Mouse (Mus musculus) forebrain, embryonic 12.5 days (tissue): ENCODE results near the gene Twf2. TPM values are rescaled to one million over a fixed set of nuclear protein-coding genes. Genes with fewer than 3 reads are reported as not detected.
A peak's percentile ranks its signal among the peaks of the same experiment; 100 is the strongest.

Experiments used
- ATAC-seq: fragments of 200-750 bp; cut with Nextera tagmentation; 2 replicates; pipeline ENCODE4 v1.8.0; 2017; ENCODE audit warnings: moderate TSS enrichment; ENCODE audit not compliant: low FRiP score
- H3K27ac ChIP-seq: fragments of 300-500 bp; sonication (generic); 2 replicates; pipeline ENCODE4 v1.5.1; 2016; ENCODE audit warnings: mild to moderate bottlenecking
- H3K27me3 ChIP-seq: fragments of 300-500 bp; sonication (generic); 2 replicates; pipeline ENCODE4 v1.6.1; 2016; ENCODE audit warnings: mild to moderate bottlenecking
- H3K36me3 ChIP-seq: fragments of 300-500 bp; sonication (generic); replicated peaks from 2 replicates; pipeline ENCODE4 v1.6.1; 2016; ENCODE audit warnings: mild to moderate bottlenecking
- H3K4me1 ChIP-seq: fragments of 300-500 bp; sonication (generic); 2 replicates; pipeline ENCODE4 v1.6.1; 2016
- H3K4me2 ChIP-seq: fragments of 300-500 bp; sonication (generic); 2 replicates; pipeline ENCODE4 v1.6.1; 2016; ENCODE audit warnings: mild to moderate bottlenecking, moderate library complexity
- H3K4me3 ChIP-seq: fragments of 300-500 bp; sonication (generic); replicated peaks from 2 replicates; pipeline ENCODE4 v1.5.1; 2016; ENCODE audit warnings: mild to moderate bottlenecking
- H3K9ac ChIP-seq: fragments of 300-500 bp; sonication (generic); 2 replicates; pipeline ENCODE4 v1.6.1; 2016; ENCODE audit warnings: mild to moderate bottlenecking
- H3K9me3 ChIP-seq: fragments of 300-500 bp; sonication (generic); 2 replicates; pipeline ENCODE4 v1.6.1; 2016
- WGBS: fragments of 180-500 bp; shearing (Covaris S2); methylation state at CpG from one replicate; pipeline ENCODE4 v1.1.7; 2016; 5-methylcytosine and 5-hydroxymethylcytosine counted together
- polyA plus RNA-seq: library from polyadenylated mRNA; unstranded; fragments of >200 nt; fragmentation: Nextera tagmentation; extraction: Ambion mirVana; gene quantifications from 2 replicates; pipeline ENCODE4 v1.2.1, GENCODE M21; 2016

Gene Twf2
- polyA plus RNA-seq, 1 experiment from 2014 or later, result 59.3 TPM

- ATAC-seq, result no peak
- H3K27ac ChIP-seq, result no peak overlapping the region
- H3K4me2 ChIP-seq, result no peak overlapping the region
- H3K36me3 ChIP-seq, result no peaks in the 10 kb centered on the region
- no peak overlapping the region for H3K9ac ChIP-seq
- H3K4me3 ChIP-seq, result no peak overlapping the region
- H3K9me3 ChIP-seq, result no peaks in the 10 kb centered on the region
- H3K4me1 ChIP-seq, result peaks cover 5% of the 10 kb centered on the region
- WGBS, result 73% methylated on average over 8 of the region's 8 CpGs
- H3K27me3 ChIP-seq, result peaks cover 25% of the 10 kb centered on the region
Observed at GRCm38 (mm10) chr9:106220894-106221523, 18.1 kb downstream of the Twf2 start.

- ATAC-seq, result no peak
- no peaks in the 10 kb centered on the region for H3K9me3 ChIP-seq
- no peak within 1 kb of the TSS for H3K9ac ChIP-seq
- H3K4me3 ChIP-seq, result no peak within 1 kb of the TSS
- no peaks in the 10 kb centered on the region for H3K36me3 ChIP-seq
- H3K4me1 ChIP-seq, result peaks cover 5% of the 10 kb centered on the region
- H3K4me2 ChIP-seq, result no peak within 1 kb of the TSS
- H3K27ac ChIP-seq, result no peak within 1 kb of the TSS
- WGBS, result 80% methylated on average over 4 of the region's 4 CpGs
- H3K27me3 ChIP-seq, result peaks cover 36% of the 10 kb centered on the region
Observed at GRCm38 (mm10) chr9:106222261-106222851, 19.4 kb downstream of the Twf2 start, which contains the start of gene Tlr9. TSS of gene Tlr9 (plus strand) at chr9:106222598.

GRCm38 (mm10) chr9:106222994-106223393, 20.1 kb downstream of the Twf2 start:
- ATAC-seq, result no peak
- Histone ChIP-seq H3K9me3 (no peaks in the 10 kb centered on the region), H3K27me3 (peaks cover 36% of the 10 kb centered on the region), H3K4me2 (no peak overlapping the region), H3K4me1 (peaks cover 5% of the 10 kb centered on the region), H3K27ac (no peak overlapping the region), H3K4me3 (no peak overlapping the region), H3K36me3 (no peaks in the 10 kb centered on the region), H3K9ac (no peak overlapping the region)
- WGBS, result 93% methylated on average over 4 of the region's 4 CpGs

GRCm38 (mm10) chr9:106225469-106226150, 22.7 kb downstream of the Twf2 start:
- Histone ChIP-seq H3K4me1 (peaks cover 5% of the 10 kb centered on the region), H3K4me3 (peak overlapping the region; percentile 39), H3K4me2 (peak overlapping the region; percentile 67), H3K36me3 (no peaks in the 10 kb centered on the region), H3K27ac (no peak overlapping the region), H3K9me3 (no peaks in the 10 kb centered on the region), H3K9ac (peak overlapping the region; percentile 39; the same call in 1 of the 2 replicates), H3K27me3 (peaks cover 36% of the 10 kb centered on the region)
- WGBS, result 66% methylated on average over 24 of the region's 24 CpGs
- ATAC-seq, result peak; percentile 27; the same call in 1 of the 2 replicates

GRCm38 (mm10) chr9:106226151-106226682, 23.3 kb downstream of the Twf2 start:
- H3K9me3 ChIP-seq, result no peaks in the 10 kb centered on the region
- H3K4me1 ChIP-seq, result peaks cover 5% of the 10 kb centered on the region
- H3K27ac ChIP-seq, result no peak overlapping the region
- ATAC-seq, result peak; percentile 76
- H3K27me3 ChIP-seq, result peaks cover 36% of the 10 kb centered on the region
- peak overlapping the region; percentile 67 for H3K4me2 ChIP-seq
- peak overlapping the region; percentile 39; the same call in 1 of the 2 replicates for H3K9ac ChIP-seq
- H3K4me3 ChIP-seq, result peak overlapping the region; percentile 39
- H3K36me3 ChIP-seq, result no peaks in the 10 kb centered on the region
- WGBS, result 7% methylated on average over 32 of the region's 34 CpGs

GRCm38 (mm10) chr9:106227790-106228429, 25.0 kb downstream of the Twf2 start:
- Histone ChIP-seq H3K4me1 (peaks cover 5% of the 10 kb centered on the region), H3K9ac (no peak overlapping the region), H3K27me3 (peaks cover 36% of the 10 kb centered on the region), H3K36me3 (peaks cover 7% of the 10 kb centered on the region), H3K27ac (no peak overlapping the region), H3K4me3 (no peak overlapping the region), H3K4me2 (no peak overlapping the region), H3K9me3 (no peaks in the 10 kb centered on the region)
- 71% methylated on average over 8 of the region's 8 CpGs for WGBS
- ATAC-seq, result no peak

- Histone ChIP-seq H3K4me2 (no peak overlapping the region), H3K9me3 (no peaks in the 10 kb centered on the region), H3K27me3 (peaks cover 19% of the 10 kb centered on the region), H3K27ac (no peak overlapping the region), H3K9ac (no peak overlapping the region), H3K36me3 (peaks cover 30% of the 10 kb centered on the region), H3K4me1 (peaks cover 5% of the 10 kb centered on the region), H3K4me3 (no peak overlapping the region)
- 84% methylated on average over 7 of the region's 9 CpGs for WGBS
- ATAC-seq, result no peak
Observed at GRCm38 (mm10) chr9:106230051-106230733, 27.3 kb downstream of the Twf2 start.

GRCm38 (mm10) chr9:106230734-106231106, 27.8 kb downstream of the Twf2 start:
- no peak overlapping the region for H3K27ac ChIP-seq
- peaks cover 35% of the 10 kb centered on the region for H3K36me3 ChIP-seq
- H3K4me3 ChIP-seq, result no peak overlapping the region
- WGBS, result 64% methylated on average over 3 of the region's 3 CpGs
- no peak for ATAC-seq
- H3K4me1 ChIP-seq, result peaks cover 3% of the 10 kb centered on the region
- H3K27me3 ChIP-seq, result peaks cover 14% of the 10 kb centered on the region
- no peak overlapping the region for H3K4me2 ChIP-seq
- H3K9ac ChIP-seq, result no peak overlapping the region
- no peaks in the 10 kb centered on the region for H3K9me3 ChIP-seq

- peaks cover 9% of the 10 kb centered on the region for H3K27me3 ChIP-seq
- no peaks in the 10 kb centered on the region; the same call in 1 of the 2 replicates for H3K4me1 ChIP-seq
- no peak overlapping the region for H3K4me3 ChIP-seq
- H3K4me2 ChIP-seq, result no peak overlapping the region
- WGBS, result 81% methylated on average over 7 of the region's 7 CpGs
- H3K9me3 ChIP-seq, result no peaks in the 10 kb centered on the region
- ATAC-seq, result no peak
- no peak overlapping the region for H3K27ac ChIP-seq
- no peak overlapping the region for H3K9ac ChIP-seq
- peaks cover 40% of the 10 kb centered on the region for H3K36me3 ChIP-seq
Observed at GRCm38 (mm10) chr9:106231220-106231619, 28.3 kb downstream of the Twf2 start.

GRCm38 (mm10) chr9:106231816-106232215, 28.9 kb downstream of the Twf2 start:
- peaks cover 3% of the 10 kb centered on the region for H3K27me3 ChIP-seq
- 78% methylated on average over 4 of the region's 4 CpGs for WGBS
- no peaks in the 10 kb centered on the region for H3K4me1 ChIP-seq
- H3K9me3 ChIP-seq, result no peaks in the 10 kb centered on the region
- H3K4me2 ChIP-seq, result no peak overlapping the region
- no peak overlapping the region for H3K9ac ChIP-seq
- no peak for ATAC-seq
- peaks cover 46% of the 10 kb centered on the region for H3K36me3 ChIP-seq
- no peak overlapping the region for H3K27ac ChIP-seq
- H3K4me3 ChIP-seq, result no peak overlapping the region

- no peak for ATAC-seq
- no peak overlapping the region for H3K9ac ChIP-seq
- 91% methylated on average over 3 of the region's 3 CpGs for WGBS
- H3K36me3 ChIP-seq, result peaks cover 57% of the 10 kb centered on the region
- H3K4me2 ChIP-seq, result no peak overlapping the region
- no peaks in the 10 kb centered on the region; the same call in 1 of the 2 replicates for H3K27me3 ChIP-seq
- no peak overlapping the region for H3K27ac ChIP-seq
- H3K4me1 ChIP-seq, result no peaks in the 10 kb centered on the region
- no peaks in the 10 kb centered on the region for H3K9me3 ChIP-seq
- H3K4me3 ChIP-seq, result no peak overlapping the region
Observed at GRCm38 (mm10) chr9:106232956-106233355, 30.0 kb downstream of the Twf2 start.
